Mouse (Mus musculus) testis, adult 2 months (tissue): Measurements from ENCODE around the gene Ces2c.

Experiments
- CTCF ChIP-seq: fragments of 200-500 bp; IDR thresholded peaks from 2 replicates; pipeline ENCODE4 v1.5.1; 2012; ENCODE audit warnings: low read depth, mild to moderate bottlenecking, inconsistent platforms, low read length, moderate library complexity; ENCODE audit not compliant: control insufficient read depth, insufficient read depth, insufficient replicate concordance
- POLR2A ChIP-seq: fragments of 200-500 bp; IDR thresholded peaks from 2 replicates; pipeline ENCODE4 v1.6.1; 2012; ENCODE audit warnings: low read depth, mild to moderate bottlenecking, inconsistent platforms, low read length, moderate library complexity; ENCODE audit not compliant: control insufficient read depth

DNA sequence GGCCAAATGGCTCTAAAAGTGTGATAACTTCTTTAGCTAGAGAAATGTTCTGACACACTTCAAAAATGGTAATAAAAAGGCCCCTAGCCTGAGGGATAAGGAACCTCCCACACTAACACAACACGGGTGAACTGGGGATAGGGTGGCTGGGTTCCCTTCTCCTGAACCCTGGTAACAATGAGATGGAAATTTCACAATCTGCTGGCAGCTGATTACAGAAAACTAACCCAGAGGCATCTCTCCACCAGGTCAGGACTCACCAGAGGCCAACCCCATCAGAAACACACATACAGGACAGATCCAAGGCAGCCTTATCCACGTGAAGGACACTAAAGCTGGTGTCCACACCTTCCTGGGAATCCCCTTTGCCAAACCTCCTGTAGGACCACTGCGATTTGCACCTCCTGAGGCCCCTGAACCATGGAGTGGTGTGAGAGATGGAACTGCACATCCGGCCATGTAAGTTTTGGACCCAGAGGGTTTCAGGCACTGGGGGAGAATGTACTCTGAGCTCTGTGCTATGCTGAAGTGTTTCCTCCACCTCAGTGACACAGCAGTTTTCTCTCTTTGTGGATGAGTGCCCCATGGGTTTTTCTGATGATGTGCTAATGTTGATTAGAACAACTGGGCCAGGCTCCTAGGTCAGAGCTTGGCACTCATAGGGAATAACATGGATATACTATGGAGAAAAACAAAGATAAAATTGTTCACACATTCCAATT lies 1.0 kb downstream of the Ces2c start:
- TF ChIP-seq POLR2A (no peak), CTCF (no peak)
